Mouse (Mus musculus) testis, adult 2 months (tissue): Measurements from ENCODE around the gene Rabep1.

ENCODE experiments used
- CTCF ChIP-seq: fragments of 200-500 bp; IDR thresholded peaks from 2 replicates; pipeline ENCODE4 v1.5.1; 2012; ENCODE audit warnings: low read depth, mild to moderate bottlenecking, inconsistent platforms, low read length, moderate library complexity; ENCODE audit not compliant: control insufficient read depth, insufficient read depth, insufficient replicate concordance
- POLR2A ChIP-seq: fragments of 200-500 bp; IDR thresholded peaks from 2 replicates; pipeline ENCODE4 v1.6.1; 2012; ENCODE audit warnings: low read depth, mild to moderate bottlenecking, inconsistent platforms, low read length, moderate library complexity; ENCODE audit not compliant: control insufficient read depth

GRCm38 (mm10) chr11:70943651-70944050, 99.1 kb downstream of the Rabep1 start:
- TF ChIP-seq CTCF: no peak
- TF ChIP-seq POLR2A: no peak
